Mouse (Mus musculus) natural killer cell, adult 2 months (primary cell): ENCODE results near the gene Myo3b.

Experiments
- DNase-seq, 2 experiments: peaks; one replicate each; pipeline ENCODE4 v3.0.0; 2022; ENCODE audit warnings: low spot score in 2 of 2

Myo3b gene

DNA sequence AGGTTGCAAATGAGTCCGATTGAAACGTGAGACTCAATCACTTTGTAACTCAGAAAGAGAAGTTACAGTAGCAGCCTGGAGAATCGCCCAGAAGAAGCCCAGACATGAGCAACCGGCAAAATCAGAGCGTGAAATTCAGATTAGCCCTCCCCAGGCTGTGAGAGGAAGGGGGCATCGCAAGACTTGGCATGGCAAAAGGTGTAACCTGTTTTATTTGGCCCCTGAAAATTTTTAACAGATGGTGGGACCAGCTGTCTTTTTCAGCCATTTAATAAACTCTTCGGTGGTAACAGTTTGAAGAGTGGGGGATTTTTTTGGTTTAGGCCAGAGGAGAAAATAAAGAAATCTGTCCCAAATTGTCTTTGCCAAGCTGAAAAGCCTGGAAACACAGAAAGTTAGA is 405.2 kb downstream of the Myo3b start:
- no peak for DNase-seq

- no peak for DNase-seq
Measured at GRCm38 (mm10) chr2:70456205-70456604, 417.3 kb downstream of the Myo3b start.

DNA sequence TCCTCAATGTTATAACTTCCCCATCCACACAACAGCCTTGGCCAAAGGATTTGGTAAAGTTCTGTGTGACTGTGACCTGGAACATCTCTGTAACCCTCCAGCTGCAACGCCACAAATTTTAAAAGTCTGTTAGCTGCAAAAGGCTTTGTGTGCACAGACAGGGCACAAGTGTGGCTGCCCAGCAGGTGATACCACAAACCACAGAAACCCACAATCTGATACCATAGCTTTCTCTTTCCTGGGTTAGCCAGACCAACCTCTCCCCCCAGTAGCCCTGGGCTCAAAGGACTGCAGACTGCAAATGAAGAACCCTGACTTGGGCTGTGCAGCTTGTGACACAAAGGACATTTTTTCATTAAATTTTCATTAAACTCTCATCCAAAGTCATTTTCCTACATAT is 424.7 kb downstream of the Myo3b start:
- DNase-seq: no peak

DNA sequence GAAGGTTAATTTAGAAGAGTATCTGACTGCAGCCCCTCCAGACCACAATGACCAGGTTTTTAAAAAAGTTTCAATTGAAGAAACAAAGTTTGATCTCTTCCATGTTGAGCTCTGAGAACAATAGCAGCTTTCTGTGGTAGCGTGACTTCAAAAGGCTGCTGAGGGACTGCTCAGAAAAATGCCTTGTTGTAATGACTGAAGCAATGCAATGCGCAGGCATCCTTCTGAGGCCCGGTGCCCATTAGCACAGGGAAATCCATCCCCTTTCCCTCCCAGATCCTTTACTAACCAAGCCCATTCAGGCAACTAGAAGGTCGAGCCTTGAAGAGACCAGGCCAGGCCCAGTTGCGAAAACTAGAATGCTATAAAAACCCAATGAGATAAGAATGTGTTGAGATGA is 432.2 kb downstream of the Myo3b start:
- DNase-seq: no peak

DNA sequence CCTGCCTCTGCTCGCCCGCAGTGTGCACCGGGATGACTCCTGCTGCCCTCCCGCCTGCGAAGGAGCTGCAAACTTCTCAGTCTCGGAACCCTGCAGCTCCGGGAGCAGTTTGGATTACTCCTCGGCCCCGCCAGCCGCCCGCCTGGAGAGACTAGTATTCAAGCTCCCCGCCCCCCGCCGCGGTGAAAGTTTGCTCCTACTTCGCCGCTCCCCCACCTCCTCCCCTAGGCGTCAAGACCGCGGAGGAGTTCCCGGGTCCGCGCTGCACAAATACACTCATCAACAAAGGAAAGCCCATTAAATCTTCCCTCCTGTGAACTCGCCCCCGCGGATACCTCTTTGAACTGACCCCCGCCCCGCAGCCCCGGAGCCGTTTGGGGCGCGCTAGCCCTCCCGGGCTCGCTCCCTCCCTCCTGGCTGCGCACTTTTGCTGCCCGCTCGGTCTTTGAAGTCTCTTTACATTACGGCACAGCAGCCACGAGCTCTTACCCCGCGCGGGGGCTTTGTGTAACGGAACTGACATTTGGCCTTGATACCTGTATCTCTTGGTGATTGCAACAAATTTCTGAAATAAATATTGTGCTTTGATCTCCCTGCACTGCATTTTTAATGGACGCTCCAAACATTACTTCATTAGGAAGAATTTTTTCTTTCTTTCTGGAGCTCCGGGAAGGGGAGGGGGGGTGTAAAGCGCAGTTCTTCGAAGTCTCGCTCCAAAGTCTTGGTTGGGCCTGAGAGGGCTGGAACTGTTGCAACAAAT is 433.1 kb downstream of the Myo3b start:
- no peak for DNase-seq
